Mouse (Mus musculus) brain, embryonic 18.5 days (tissue): ENCODE results near the gene RPS10-NUDT3.
"Not testable (repeated sequence)": the region's sequence is repeated elsewhere in the genome, so short reads cannot be mapped to it uniquely, and the experiment has no call there.

Experiments
- DNase-seq: peaks from one replicate; pipeline ENCODE4 v3.0.0-alpha.2; 2012; ENCODE audit warnings: low read depth, low spot score

RPS10-NUDT3 gene

GRCm38 (mm10) chr17:27642491-27643062, 7.6 kb upstream of the RPS10-NUDT3 start:
- no peak for DNase-seq

DNA sequence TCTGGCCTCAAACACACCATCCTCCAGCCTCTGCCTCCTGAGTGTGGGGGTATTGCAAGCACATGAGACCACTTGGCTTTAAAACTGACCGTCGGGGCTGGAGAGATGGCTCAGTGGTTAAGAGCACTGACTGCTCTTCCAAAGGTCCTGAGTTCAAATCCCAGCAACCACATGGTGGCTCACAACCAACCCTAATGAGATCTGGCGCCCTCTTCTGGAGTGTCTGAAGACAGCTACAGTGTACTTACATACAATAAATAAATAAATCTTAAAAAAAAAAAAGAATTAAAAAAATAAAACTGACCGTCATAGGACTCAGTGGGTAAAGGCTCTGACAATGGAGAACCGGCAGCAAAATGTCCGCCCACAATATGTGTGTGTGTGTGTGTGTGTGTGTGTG, 4.8 kb upstream of the RPS10-NUDT3 start:
- DNase-seq = not testable (repeated sequence)

- DNase-seq = no peak
These were observed 3.9 kb upstream of the RPS10-NUDT3 start for GRCm38 (mm10) chr17:27638921-27639332.

DNA sequence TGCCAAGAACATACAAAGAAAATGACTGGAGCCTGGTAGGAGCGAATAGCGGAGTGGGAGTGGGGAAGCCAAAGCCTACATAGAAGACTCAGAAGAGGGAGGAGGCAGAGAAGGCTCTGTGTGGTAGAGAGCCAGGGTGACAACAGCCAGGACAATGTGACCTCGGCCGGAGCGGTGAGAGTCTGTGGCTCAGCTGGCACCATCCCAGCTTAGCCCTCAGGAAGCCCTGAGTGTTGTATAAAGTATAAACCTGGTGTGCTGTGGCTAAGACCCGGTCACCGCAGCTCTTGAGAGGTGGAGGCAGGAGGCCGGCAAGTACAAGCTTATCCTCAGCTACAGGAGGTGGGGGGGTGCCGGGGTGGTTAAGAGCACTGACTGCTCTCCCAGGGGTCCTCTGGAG, 2.3 kb upstream of the RPS10-NUDT3 start:
- DNase-seq = no peak

DNA sequence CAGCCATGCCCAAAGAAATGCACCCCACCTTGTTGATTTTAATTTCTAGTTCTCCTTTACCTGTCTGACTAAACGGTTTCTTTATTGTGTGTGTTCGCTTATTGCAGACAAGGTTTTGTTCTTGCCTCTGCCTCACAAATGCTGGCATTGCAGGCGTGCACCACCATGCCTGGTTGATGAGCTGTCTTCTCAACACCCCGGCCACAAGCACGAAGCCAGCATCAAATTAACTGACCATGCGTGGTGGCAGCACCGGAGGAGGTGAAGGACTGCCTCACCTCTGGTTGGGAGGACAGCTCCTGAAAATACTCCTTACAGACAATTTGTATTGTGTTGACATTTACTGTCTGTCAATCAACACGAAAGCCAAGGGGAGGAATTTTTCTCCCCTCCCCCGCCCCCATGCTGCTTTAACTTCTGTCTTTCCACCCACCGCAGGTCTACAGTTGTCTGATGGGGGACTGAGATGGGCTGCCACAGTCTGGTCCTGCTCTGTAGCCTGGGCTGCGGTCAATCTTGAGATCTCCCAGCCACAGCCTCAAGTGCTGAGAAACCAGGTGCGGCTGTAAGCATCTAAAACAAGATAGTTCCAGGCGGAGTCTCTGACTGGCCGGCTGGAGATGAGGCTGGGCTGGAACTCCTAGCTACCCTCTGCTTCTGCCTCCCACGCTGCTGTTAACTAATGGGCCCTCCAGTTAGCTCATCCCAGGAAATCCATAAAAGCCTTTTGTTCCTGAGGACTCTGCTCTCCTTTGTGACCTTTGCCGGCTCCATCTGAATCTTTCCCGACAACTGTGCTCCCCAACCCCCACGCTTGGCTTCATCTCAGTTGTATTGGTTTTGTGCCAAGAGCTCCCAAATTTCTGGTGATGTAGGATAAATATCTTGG, 1.4 kb upstream of the RPS10-NUDT3 start, which contains the start of gene Rps10:
Gene Rps10, minus strand, starts transcription at position 538 of the 889 bp plus-strand sequence.
- DNase-seq = no peak

DNA sequence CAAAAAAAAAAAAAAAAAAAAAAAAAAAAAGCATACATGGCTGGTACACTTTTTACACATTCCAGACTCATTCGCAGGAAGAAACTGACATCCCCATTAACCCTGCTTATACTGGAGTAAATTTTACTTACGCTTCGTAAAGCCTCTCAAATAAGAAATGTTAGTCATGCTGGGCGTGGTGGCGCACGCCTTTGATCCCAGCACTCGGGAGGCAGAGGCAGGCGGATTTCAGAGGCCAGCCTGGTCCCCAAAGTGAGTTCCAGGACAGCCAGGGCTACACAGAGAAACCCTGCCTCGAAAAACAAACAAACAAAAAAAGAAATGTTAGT, 517 bp upstream of the RPS10-NUDT3 start:
- DNase-seq = not testable (repeated sequence)

- no peak for DNase-seq
These were observed 5.6 kb downstream of the RPS10-NUDT3 start for GRCm38 (mm10) chr17:27629249-27630020.

- DNase-seq = no peak
These were observed 6.6 kb downstream of the RPS10-NUDT3 start for GRCm38 (mm10) chr17:27628376-27628775.

GRCm38 (mm10) chr17:27627451-27627850, 7.6 kb downstream of the RPS10-NUDT3 start:
- no peak for DNase-seq

- no peak for DNase-seq
These were observed 8.3 kb downstream of the RPS10-NUDT3 start for GRCm38 (mm10) chr17:27626681-27627080.

- no peak for DNase-seq
These were observed 9.4 kb downstream of the RPS10-NUDT3 start for GRCm38 (mm10) chr17:27625455-27626251.

- peak; percentile 81 for DNase-seq
These were observed 11.4 kb downstream of the RPS10-NUDT3 start, which contains the start of gene Nudt3 for GRCm38 (mm10) chr17:27623360-27624326. TSS of gene Nudt3 (minus strand) at chr17:27623495.

DNA sequence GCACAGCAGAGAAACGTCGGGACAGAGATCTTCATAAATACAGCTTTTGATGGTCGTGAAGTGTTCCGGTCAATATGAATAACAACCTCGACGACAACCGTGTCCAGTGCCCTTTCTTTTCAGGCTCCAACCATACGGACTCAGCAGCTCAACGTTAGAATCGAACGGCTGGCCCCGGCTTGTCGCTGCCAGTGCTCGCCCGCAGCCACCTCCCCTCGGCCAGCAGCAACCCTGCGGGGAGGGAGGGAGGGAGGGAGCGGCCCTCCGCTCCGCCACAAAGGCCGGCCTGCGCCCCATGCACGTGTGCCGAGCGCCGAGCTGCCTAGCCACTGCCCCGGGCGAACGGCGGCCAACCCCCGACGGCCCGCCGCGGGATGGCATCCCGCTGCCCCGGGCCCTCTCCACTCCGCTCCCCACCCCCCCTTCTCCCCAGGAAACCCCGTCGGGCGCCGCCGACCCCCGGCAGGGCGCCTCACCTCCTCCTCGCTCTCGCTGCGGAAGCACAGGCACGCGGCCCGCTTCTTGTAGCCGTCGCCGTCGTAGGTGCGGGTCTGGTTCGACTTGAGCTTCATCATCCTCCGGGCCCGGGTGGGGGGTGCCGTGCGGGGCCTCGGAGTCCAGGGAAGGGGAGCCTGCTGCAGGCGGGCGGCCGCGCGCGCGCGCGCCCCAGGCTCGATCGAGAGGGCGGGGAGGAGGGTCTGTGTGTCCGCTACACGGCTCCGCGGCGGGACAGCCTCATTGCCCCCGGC, 12.2 kb downstream of the RPS10-NUDT3 start:
- DNase-seq = no peak

DNA sequence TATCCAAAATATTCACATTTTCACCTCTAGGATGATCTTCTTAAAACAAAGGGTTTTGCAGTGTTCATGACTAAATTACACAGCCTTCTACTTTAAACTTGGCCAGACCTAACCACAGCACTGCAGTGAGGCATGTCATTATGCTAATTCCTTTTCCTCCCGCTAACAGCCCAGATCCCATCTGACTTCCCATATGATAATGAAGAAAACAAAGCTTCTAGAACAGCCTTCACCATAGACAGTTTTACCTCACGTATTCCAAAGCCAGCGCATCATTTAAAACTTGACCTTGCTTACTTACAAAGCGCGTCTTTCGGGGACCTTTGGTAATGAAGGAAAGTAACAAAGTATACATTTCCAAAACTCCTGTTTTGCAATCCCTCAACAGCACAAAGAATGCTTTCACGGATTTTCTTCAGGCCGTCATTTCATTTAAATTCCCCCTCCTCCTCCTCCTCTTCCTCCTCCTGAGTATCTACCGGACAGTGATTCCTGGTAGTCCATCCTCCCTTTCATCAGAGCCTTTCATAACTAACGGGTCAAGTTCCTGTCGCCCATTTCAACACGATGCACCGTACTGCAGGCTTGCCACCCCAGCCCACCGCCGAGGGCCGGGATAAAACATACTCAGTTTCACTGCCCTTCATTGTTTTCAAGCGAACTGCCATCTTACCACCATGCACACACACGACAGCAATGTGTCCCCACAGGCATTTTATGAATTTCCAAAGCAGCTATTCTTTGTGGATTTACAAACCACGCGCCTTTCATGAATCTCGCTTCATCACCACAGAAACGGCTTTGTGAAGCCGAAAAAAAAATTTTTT, 13.1 kb downstream of the RPS10-NUDT3 start:
- DNase-seq = no peak

DNA sequence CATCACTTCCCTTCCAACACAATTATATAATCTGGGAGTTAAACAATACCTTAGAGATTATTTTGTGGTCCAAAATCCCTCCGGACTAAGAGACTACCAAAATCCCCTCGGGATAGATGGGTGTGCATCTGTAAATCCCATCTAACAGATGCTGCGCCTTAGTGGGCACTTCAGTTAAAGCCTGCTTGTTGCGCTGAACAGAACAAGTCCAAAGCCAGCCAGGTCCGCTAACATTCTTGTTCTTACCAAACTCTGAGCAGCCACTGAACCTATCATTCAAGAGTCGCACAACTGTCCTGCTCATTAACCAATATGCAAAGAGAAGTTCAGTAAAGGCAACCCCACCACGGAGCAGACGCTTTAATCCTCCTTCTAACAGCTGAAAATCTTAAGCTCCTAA, 13.9 kb downstream of the RPS10-NUDT3 start:
- DNase-seq = no peak

GRCm38 (mm10) chr17:27615388-27615787, 19.6 kb downstream of the RPS10-NUDT3 start:
- no peak for DNase-seq

DNA sequence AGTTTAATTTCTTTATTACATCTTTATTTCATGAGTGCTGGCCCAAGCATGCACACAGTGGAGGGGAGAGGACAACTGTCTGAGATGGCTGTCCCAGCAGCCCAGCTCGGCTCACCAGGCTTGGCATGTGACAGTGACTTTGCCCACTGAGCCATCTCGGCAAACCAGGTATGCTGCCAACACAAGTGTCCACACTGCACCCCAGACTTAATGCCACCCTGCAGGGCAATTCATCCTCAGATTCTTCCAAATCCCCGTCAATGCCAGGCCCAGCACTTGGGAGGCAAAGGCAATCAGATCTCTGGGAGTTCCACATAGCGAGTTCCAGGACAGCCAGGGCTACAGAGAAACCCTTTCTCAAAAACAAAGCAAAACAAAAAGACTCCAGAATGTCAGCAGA, 22.0 kb downstream of the RPS10-NUDT3 start:
- no peak for DNase-seq

- DNase-seq = no peak
These were observed 23.0 kb downstream of the RPS10-NUDT3 start for GRCm38 (mm10) chr17:27611994-27612393.

GRCm38 (mm10) chr17:27611519-27611884, 23.5 kb downstream of the RPS10-NUDT3 start:
- DNase-seq = no peak
